Mouse (Mus musculus) kidney, embryonic 15.5 days (tissue): ENCODE data around the gene Adra1b. TPM values are rescaled to one million over a fixed set of nuclear protein-coding genes. Genes with fewer than 3 reads are reported as not detected.

ENCODE experiments used
- ATAC-seq: fragments of 200-750 bp; cut with Nextera tagmentation; replicated peaks from 2 replicates; pipeline ENCODE4 v1.8.0; 2017; ENCODE audit warnings: moderate TSS enrichment; ENCODE audit not compliant: low FRiP score
- H3K27ac ChIP-seq: fragments of 300-500 bp; sonication (generic); 2 replicates; pipeline ENCODE4 v1.5.1; 2015; ENCODE audit warnings: mild to moderate bottlenecking, inconsistent platforms
- H3K27me3 ChIP-seq: fragments of 300-500 bp; sonication (generic); 2 replicates; pipeline ENCODE4 v1.6.1; 2015; ENCODE audit warnings: inconsistent platforms
- H3K36me3 ChIP-seq: fragments of 300-500 bp; sonication (generic); 2 replicates; pipeline ENCODE4 v1.6.1; 2015; ENCODE audit warnings: inconsistent platforms
- H3K4me1 ChIP-seq: fragments of 300-500 bp; sonication (generic); 2 replicates; pipeline ENCODE4 v1.6.1; 2015; ENCODE audit warnings: inconsistent platforms
- H3K4me2 ChIP-seq: fragments of 300-500 bp; sonication (generic); 2 replicates; pipeline ENCODE4 v1.6.1; 2015; ENCODE audit warnings: moderate library complexity, mild to moderate bottlenecking, inconsistent platforms
- H3K4me3 ChIP-seq: fragments of 300-500 bp; sonication (generic); replicated peaks from 2 replicates; pipeline ENCODE4 v1.5.1; 2015; ENCODE audit warnings: mild to moderate bottlenecking, inconsistent platforms
- H3K9ac ChIP-seq: fragments of 300-500 bp; sonication (generic); 2 replicates; pipeline ENCODE4 v1.6.1; 2015; ENCODE audit warnings: mild to moderate bottlenecking, inconsistent platforms
- H3K9me3 ChIP-seq: fragments of 300-500 bp; sonication (generic); replicated peaks from 2 replicates; pipeline ENCODE4 v1.6.1; 2016; ENCODE audit warnings: inconsistent platforms
- WGBS: fragments of 180-500 bp; shearing (Covaris S2); methylation state at CpG from one replicate; pipeline ENCODE4 v1.1.7; 2015; ENCODE audit warnings: mixed read lengths; 5-methylcytosine and 5-hydroxymethylcytosine counted together
- polyA plus RNA-seq: library from polyadenylated mRNA; unstranded; fragments of >200 nt; fragmentation: Nextera tagmentation; extraction: Ambion mirVana; gene quantifications from 2 replicates; pipeline ENCODE4 v1.2.1, GENCODE M21; 2015

Adra1b gene
- polyA plus RNA-seq, 1 experiment from 2014 or later: 0.96 TPM

- H3K27me3 ChIP-seq: no peaks in the 10 kb centered on the region
- 63% methylated on average over 6 of the region's 6 CpGs for WGBS
- H3K27ac ChIP-seq: no peak overlapping the region
- no peak overlapping the region for H3K4me2 ChIP-seq
- no peaks in the 10 kb centered on the region for H3K9me3 ChIP-seq
- no peaks in the 10 kb centered on the region for H3K36me3 ChIP-seq
- no peak for ATAC-seq
- no peak overlapping the region for H3K4me3 ChIP-seq
- H3K9ac ChIP-seq: no peak overlapping the region
- H3K4me1 ChIP-seq: no peaks in the 10 kb centered on the region
Measured at GRCm38 (mm10) chr11:43790446-43790845, 110.6 kb downstream of the Adra1b start.

- Histone ChIP-seq H3K4me3 (no peak overlapping the region), H3K9me3 (no peaks in the 10 kb centered on the region), H3K36me3 (no peaks in the 10 kb centered on the region), H3K4me2 (no peak overlapping the region), H3K9ac (no peak overlapping the region), H3K4me1 (peaks cover 4% of the 10 kb centered on the region), H3K27me3 (no peaks in the 10 kb centered on the region), H3K27ac (no peak overlapping the region)
- 13% methylated on average over 2 of the region's 2 CpGs for WGBS
- ATAC-seq: peak; percentile 79; the same call in 1 of the 2 replicates
Measured at GRCm38 (mm10) chr11:43783772-43784171, 117.2 kb downstream of the Adra1b start.

GRCm38 (mm10) chr11:43783106-43783505 is 117.9 kb downstream of the Adra1b start:
- Histone ChIP-seq H3K27ac (no peak overlapping the region), H3K36me3 (no peaks in the 10 kb centered on the region), H3K4me2 (no peak overlapping the region), H3K9ac (no peak overlapping the region), H3K27me3 (no peaks in the 10 kb centered on the region), H3K4me1 (peaks cover 4% of the 10 kb centered on the region), H3K9me3 (no peaks in the 10 kb centered on the region), H3K4me3 (no peak overlapping the region)
- 86% methylated on average over 5 of the region's 5 CpGs for WGBS
- no peak for ATAC-seq

GRCm38 (mm10) chr11:43779551-43779950 is 121.5 kb downstream of the Adra1b start:
- Histone ChIP-seq H3K9ac (no peak overlapping the region), H3K36me3 (no peaks in the 10 kb centered on the region), H3K9me3 (no peaks in the 10 kb centered on the region), H3K4me2 (no peak overlapping the region), H3K27me3 (peaks cover 16% of the 10 kb centered on the region), H3K4me1 (peaks cover 13% of the 10 kb centered on the region), H3K27ac (no peak overlapping the region), H3K4me3 (no peak overlapping the region)
- no peak for ATAC-seq
- 61% methylated on average over 5 of the region's 5 CpGs for whole genome bisulfite sequencing

GRCm38 (mm10) chr11:43776324-43776694 is 124.7 kb downstream of the Adra1b start:
- 20% methylated on average over 8 of the region's 8 CpGs for WGBS
- Histone ChIP-seq H3K4me3 (peak overlapping the region; percentile 50), H3K27me3 (peaks cover 16% of the 10 kb centered on the region), H3K9ac (peak overlapping the region; percentile 29; the same call in 1 of the 2 replicates), H3K36me3 (no peaks in the 10 kb centered on the region), H3K4me1 (peaks cover 17% of the 10 kb centered on the region), H3K27ac (no peak overlapping the region), H3K9me3 (no peaks in the 10 kb centered on the region), H3K4me2 (peak overlapping the region; percentile 90)
- ATAC-seq: peak; percentile 2; the same call in 1 of the 2 replicates

GRCm38 (mm10) chr11:43775469-43776323 is 125.3 kb downstream of the Adra1b start:
- H3K9me3 ChIP-seq: no peaks in the 10 kb centered on the region
- peak overlapping the region; percentile 50 for H3K4me3 ChIP-seq
- ATAC-seq: peak; percentile 54
- no peaks in the 10 kb centered on the region for H3K36me3 ChIP-seq
- peaks cover 16% of the 10 kb centered on the region for H3K27me3 ChIP-seq
- H3K4me2 ChIP-seq: peak overlapping the region; percentile 90
- 13% methylated on average over 63 of the region's 63 CpGs for whole genome bisulfite sequencing
- no peak overlapping the region for H3K27ac ChIP-seq
- peaks cover 17% of the 10 kb centered on the region for H3K4me1 ChIP-seq
- H3K9ac ChIP-seq: peak overlapping the region; percentile 29; the same call in 1 of the 2 replicates

- no peak overlapping the region; the same call in 1 of the 2 replicates for H3K27ac ChIP-seq
- 25% methylated on average over 5 of the region's 5 CpGs for WGBS
- no peak overlapping the region for H3K4me2 ChIP-seq
- H3K4me3 ChIP-seq: no peak overlapping the region
- peaks cover 19% of the 10 kb centered on the region for H3K27me3 ChIP-seq
- no peak overlapping the region for H3K9ac ChIP-seq
- H3K4me1 ChIP-seq: peaks cover 17% of the 10 kb centered on the region
- peak; percentile 67; the same call in 1 of the 2 replicates for ATAC-seq
- H3K9me3 ChIP-seq: no peaks in the 10 kb centered on the region
- H3K36me3 ChIP-seq: no peaks in the 10 kb centered on the region
Measured at GRCm38 (mm10) chr11:43773725-43774124, 127.3 kb downstream of the Adra1b start.

- ATAC-seq: no peak
- Histone ChIP-seq H3K4me2 (no peak overlapping the region), H3K27ac (no peak overlapping the region), H3K9me3 (no peaks in the 10 kb centered on the region), H3K9ac (no peak overlapping the region), H3K36me3 (no peaks in the 10 kb centered on the region), H3K4me3 (no peak overlapping the region), H3K4me1 (peaks cover 16% of the 10 kb centered on the region), H3K27me3 (peaks cover 14% of the 10 kb centered on the region; the same call in 1 of the 2 replicates)
- WGBS: 81% methylated on average over 4 of the region's 4 CpGs
Measured at GRCm38 (mm10) chr11:43770110-43770509, 130.9 kb downstream of the Adra1b start.

- Histone ChIP-seq H3K9me3 (no peaks in the 10 kb centered on the region), H3K4me2 (peak overlapping the region; percentile 92), H3K27ac (no peak overlapping the region), H3K27me3 (peaks cover 14% of the 10 kb centered on the region; the same call in 1 of the 2 replicates), H3K4me3 (peak overlapping the region; percentile 62; the same call in 1 of the 2 replicates), H3K36me3 (no peaks in the 10 kb centered on the region), H3K4me1 (peaks cover 8% of the 10 kb centered on the region; the same call in 1 of the 2 replicates), H3K9ac (no peak overlapping the region)
- WGBS: 43% methylated on average over 11 of the region's 11 CpGs
- ATAC-seq: no peak
Measured at GRCm38 (mm10) chr11:43767749-43768148, 133.3 kb downstream of the Adra1b start.

GRCm38 (mm10) chr11:43766922-43767648 is 133.9 kb downstream of the Adra1b start:
- Histone ChIP-seq H3K9me3 (no peaks in the 10 kb centered on the region), H3K4me1 (peaks cover 8% of the 10 kb centered on the region; the same call in 1 of the 2 replicates), H3K27me3 (peaks cover 14% of the 10 kb centered on the region; the same call in 1 of the 2 replicates), H3K27ac (no peak overlapping the region), H3K4me3 (peak overlapping the region; percentile 62), H3K36me3 (no peaks in the 10 kb centered on the region), H3K4me2 (peak overlapping the region; percentile 92), H3K9ac (peak overlapping the region; percentile 49; the same call in 1 of the 2 replicates)
- 4% methylated on average over 37 of the region's 37 CpGs for WGBS
- peak; percentile 77 for ATAC-seq

- Histone ChIP-seq H3K9me3 (no peaks in the 10 kb centered on the region), H3K27me3 (0 out of 2 replicates have a peak, but pooled peaks cover 8% of the 10 kb centered on the region), H3K4me3 (no peak overlapping the region), H3K4me1 (no peaks in the 10 kb centered on the region), H3K27ac (no peak overlapping the region), H3K9ac (no peak overlapping the region), H3K4me2 (no peak overlapping the region), H3K36me3 (no peaks in the 10 kb centered on the region)
- WGBS: 65% methylated on average over 2 of the region's 2 CpGs
- no peak for ATAC-seq
Measured at GRCm38 (mm10) chr11:43758436-43758835, 142.6 kb downstream of the Adra1b start.

- H3K9ac ChIP-seq: no peak overlapping the region
- H3K4me1 ChIP-seq: no peaks in the 10 kb centered on the region
- no peak overlapping the region for H3K27ac ChIP-seq
- no peak for ATAC-seq
- H3K9me3 ChIP-seq: no peaks in the 10 kb centered on the region
- WGBS: 67% methylated on average over 5 of the region's 5 CpGs
- no peak overlapping the region for H3K4me2 ChIP-seq
- H3K36me3 ChIP-seq: no peaks in the 10 kb centered on the region
- H3K4me3 ChIP-seq: no peak overlapping the region
- 0 out of 2 replicates have a peak, but pooled peaks cover 5% of the 10 kb centered on the region for H3K27me3 ChIP-seq
Measured at GRCm38 (mm10) chr11:43755411-43755810, 145.6 kb downstream of the Adra1b start.
